Mouse (Mus musculus) ES-E14 (cell line): Measurements from ENCODE around the gene Map3k7. TPM values are rescaled to one million over a fixed set of nuclear protein-coding genes. Genes with fewer than 3 reads are reported as not detected.
"Not testable (repeated sequence)": the region's sequence is repeated elsewhere in the genome, so short reads cannot be mapped to it uniquely, and the experiment has no call there.

Experiments
- DNase-seq: peaks from one replicate; pipeline ENCODE4 v3.0.0-alpha.2; 2013; ENCODE audit warnings: low read depth, low spot score
- H3K27ac ChIP-seq: 2 replicates; pipeline ENCODE4 v1.5.1; 2012; ENCODE audit warnings: low read depth, mild to moderate bottlenecking, low read length, moderate library complexity, mixed read lengths; ENCODE audit not compliant: poor library complexity, insufficient read depth, severe bottlenecking
- H3K36me3 ChIP-seq: 2 replicates; pipeline ENCODE4 v1.6.1; 2012; ENCODE audit warnings: mild to moderate bottlenecking, low read length, moderate library complexity, mixed read lengths; ENCODE audit not compliant: control insufficient read depth, poor library complexity, insufficient read depth, severe bottlenecking
- H3K4me1 ChIP-seq, 2 experiments: fragments of 150-350 bp in 1 of 2; sonication (generic) in 1 of 2; 2 replicates each; pipeline ENCODE4 v1.6.1; 2012; ENCODE audit warnings: low read length in 2 of 2, mild to moderate bottlenecking in 1 of 2, mixed read lengths in 1 of 2; ENCODE audit not compliant: control insufficient read depth in 2 of 2, insufficient read depth in 2 of 2, poor library complexity in 1 of 2
- H3K4me3 ChIP-seq, 2 experiments: fragments of 150-350 bp in 1 of 2; sonication (generic) in 1 of 2; 2 replicates each; pipeline ENCODE4 v1.5.1; 2012; ENCODE audit warnings: low read length in 2 of 2, low read depth in 1 of 2, mild to moderate bottlenecking in 1 of 2, mixed read lengths in 1 of 2; ENCODE audit not compliant: insufficient read depth in 1 of 2, poor library complexity in 1 of 2, severe bottlenecking in 1 of 2
- H3K9ac ChIP-seq: 2 replicates; pipeline ENCODE4 v1.6.1; 2012; ENCODE audit warnings: low read depth, mild to moderate bottlenecking, low read length, mixed read lengths; ENCODE audit not compliant: poor library complexity, insufficient read depth, severe bottlenecking
- H3K9me3 ChIP-seq: fragments of 150-350 bp; sonication (generic); 2 replicates; pipeline ENCODE4 v1.6.1; 2012; ENCODE audit warnings: low read depth, mild to moderate bottlenecking, low read length; ENCODE audit not compliant: control insufficient read depth, insufficient read depth
- CHD2 ChIP-seq: IDR thresholded peaks from 2 replicates; pipeline ENCODE4 v1.6.1; 2014; ENCODE audit warnings: mild to moderate bottlenecking, low read depth, low read length, inconsistent platforms
- HCFC1 ChIP-seq: IDR thresholded peaks from 2 replicates; pipeline ENCODE4 v1.6.1; 2012; ENCODE audit warnings: low read length, inconsistent platforms, borderline replicate concordance; ENCODE audit not compliant: insufficient read depth
- MAFK ChIP-seq: IDR thresholded peaks from 2 replicates; pipeline ENCODE4 v1.6.1; 2014; ENCODE audit warnings: mild to moderate bottlenecking, low read depth, low read length, inconsistent platforms; ENCODE audit not compliant: insufficient read depth
- ZC3H11A ChIP-seq: IDR thresholded peaks from 2 replicates; pipeline ENCODE4 v1.6.1; 2012; ENCODE audit warnings: low read depth, mild to moderate bottlenecking, inconsistent platforms, low read length, borderline replicate concordance
- ZNF384 ChIP-seq: IDR thresholded peaks from 2 replicates; pipeline ENCODE4 v1.6.1; 2012; ENCODE audit warnings: low read depth, low read length, inconsistent platforms
- in situ Hi-C, 2 experiments: fragments of 600-800 bp; cut with MboI; formaldehyde crosslinking; loops; one replicate each; pipeline ENCODE4 v1.15.1; 2025; ENCODE audit warnings: low sequenced_read_pairs in 2 of 2, inconsistent platforms in 1 of 2; ENCODE audit not compliant: unreplicated experiment in 2 of 2
- total RNA-seq: library from RNA; depleted of rRNA; stranded (reverse); fragments of 300-350 nt; gene quantifications from 2 replicates; pipeline ENCODE4 v1.2.3, GENCODE M21; 2012

Gene Map3k7
- total RNA-seq, 1 experiment = 43.9 TPM

- H3K36me3 ChIP-seq = peaks cover 18% of the 10 kb centered on the region
- H3K9me3 ChIP-seq = no peaks in the 10 kb centered on the region
- in situ Hi-C loops = no loop called here
- no peak overlapping the region for H3K4me3 ChIP-seq
- no peak for DNase-seq
- no peak overlapping the region for H3K27ac ChIP-seq
- H3K4me1 ChIP-seq = no peaks in the 10 kb centered on the region
- no peak overlapping the region for H3K9ac ChIP-seq
- TF ChIP-seq MAFK (no peak), CHD2 (no peak), ZC3H11A (no peak), HCFC1 (no peak), ZNF384 (no peak)
Measured at GRCm38 (mm10) chr4:32011218-32011973, 47.5 kb downstream of the Map3k7 start.

- in situ Hi-C loops = no loop called here
- H3K9ac ChIP-seq = no peak overlapping the region
- H3K27ac ChIP-seq = no peak overlapping the region
- H3K4me1 ChIP-seq = peaks cover 5 to 7% of the 10 kb centered on the region in 2 experiments
- H3K9me3 ChIP-seq = no peaks in the 10 kb centered on the region
- no peak overlapping the region for H3K4me3 ChIP-seq
- peaks cover 15% of the 10 kb centered on the region for H3K36me3 ChIP-seq
- TF ChIP-seq ZNF384 (no peak), HCFC1 (no peak), CHD2 (no peak), ZC3H11A (no peak), MAFK (no peak)
- DNase-seq = no peak
Measured at GRCm38 (mm10) chr4:32021131-32021530, 57.2 kb downstream of the Map3k7 start.

- H3K36me3 ChIP-seq = peaks cover 7% of the 10 kb centered on the region
Measured at GRCm38 (mm10) chr4:32022321-32022720, 58.4 kb downstream of the Map3k7 start.

GRCm38 (mm10) chr4:32024170-32024569 is 60.3 kb downstream of the Map3k7 start:
- H3K4me1 ChIP-seq, H3K9me3 ChIP-seq, H3K9ac ChIP-seq, H3K4me3 ChIP-seq, H3K36me3 ChIP-seq, H3K27ac ChIP-seq, in situ Hi-C loops: not testable (repeated sequence)
- DNase-seq = peak; percentile 19

More at GRCm38 (mm10) chr4:32022321-32022720, 58.4 kb downstream of the Map3k7 start:
- H3K9ac ChIP-seq = no peak overlapping the region
- no peak overlapping the region for H3K27ac ChIP-seq
- no peak for TF ChIP-seq CHD2
- no peak for TF ChIP-seq MAFK
- TF ChIP-seq ZNF384 = no peak
- no peak for TF ChIP-seq ZC3H11A
- TF ChIP-seq HCFC1 = no peak
- in situ Hi-C loops = no loop called here
- H3K4me3 ChIP-seq = no peak overlapping the region
- DNase-seq = no peak
- H3K4me1 ChIP-seq = peaks cover 5 to 7% of the 10 kb centered on the region in 2 experiments
- no peaks in the 10 kb centered on the region for H3K9me3 ChIP-seq

- H3K4me1 ChIP-seq = peaks cover 5 to 7% of the 10 kb centered on the region in 2 experiments
- no peak for DNase-seq
- TF ChIP-seq HCFC1 (no peak), ZC3H11A (no peak), ZNF384 (no peak)
- in situ Hi-C loops = no loop called here
- no peaks in the 10 kb centered on the region for H3K9me3 ChIP-seq
- peaks cover 2% of the 10 kb centered on the region for H3K36me3 ChIP-seq
- no peak overlapping the region for H3K27ac ChIP-seq
- H3K9ac ChIP-seq = no peak overlapping the region
- H3K4me3 ChIP-seq = no peak overlapping the region
Measured at GRCm38 (mm10) chr4:32025105-32025504, 61.2 kb downstream of the Map3k7 start.
